Mouse (Mus musculus) kidney, embryonic 14.5 days (tissue): Measurements from ENCODE around the gene Olfr547. TPM values are rescaled to one million over a fixed set of nuclear protein-coding genes. Genes with fewer than 3 reads are reported as not detected.

Experiments used
- polyA plus RNA-seq: library from polyadenylated mRNA; unstranded; fragments of >200 nt; fragmentation: Nextera tagmentation; extraction: Ambion mirVana; gene quantifications from 2 replicates; pipeline ENCODE4 v1.2.1, GENCODE M21; 2014

Olfr547 gene
- polyA plus RNA-seq, 1 experiment from 2014 or later: not detected

Other genes with a start within 250 kb of the Olfr547 start
- gene Rrm1, start 93.1 kb upstream of the Olfr547 start, polyA plus RNA-seq: 159 and 198 TPM in 2 replicates
- gene Olfr543, start 53.1 kb upstream of the Olfr547 start, polyA plus RNA-seq: 0.63 and 0.80 TPM in 2 replicates
- 0.10 TPM in 1 of 2 replicates, not detected in the other for gene Olfr544, start 46.4 kb upstream of the Olfr547 start, polyA plus RNA-seq
- not detected in 2 replicates for gene Olfr545, start 35.2 kb upstream of the Olfr547 start, polyA plus RNA-seq
- gene Olfr548-ps1, start 6.1 kb downstream of the Olfr547 start, polyA plus RNA-seq: not detected in 2 replicates
- not detected in 2 replicates for gene Olfr549, start 15.1 kb downstream of the Olfr547 start, polyA plus RNA-seq
- 0.68 and 1.5 TPM in 2 replicates for gene Trim21, start 30.7 kb downstream of the Olfr547 start, polyA plus RNA-seq
- not detected in 2 replicates for gene Olfr550, start 36.7 kb downstream of the Olfr547 start, polyA plus RNA-seq
- gene Olfr551, start 57.1 kb downstream of the Olfr547 start, polyA plus RNA-seq: not detected in 2 replicates
- not detected in 2 replicates for gene Olfr552, start 63.0 kb downstream of the Olfr547 start, polyA plus RNA-seq
- not detected in 2 replicates for gene Olfr553, start 83.5 kb downstream of the Olfr547 start, polyA plus RNA-seq
- gene Olfr554, start 103.7 kb downstream of the Olfr547 start, polyA plus RNA-seq: not detected in 2 replicates
- gene Olfr555, start 124.1 kb downstream of the Olfr547 start, polyA plus RNA-seq: not detected in 2 replicates
- gene Olfr556, start 130.2 kb downstream of the Olfr547 start, polyA plus RNA-seq: not detected in 2 replicates
- 10.4 and 15.4 TPM in 2 replicates for gene Trim68, start 152.6 kb downstream of the Olfr547 start, polyA plus RNA-seq
- gene Olfr557, start 161.2 kb downstream of the Olfr547 start, polyA plus RNA-seq: not detected in 2 replicates
- gene Olfr558, start 167.5 kb downstream of the Olfr547 start, polyA plus RNA-seq: 0.20 and 0.36 TPM in 2 replicates
- not detected in 2 replicates for gene Olfr33, start 184.3 kb downstream of the Olfr547 start, polyA plus RNA-seq
- not detected in 2 replicates for gene Olfr559, start 192.7 kb downstream of the Olfr547 start, polyA plus RNA-seq
- not detected in 2 replicates for gene Olfr560, start 224.6 kb downstream of the Olfr547 start, polyA plus RNA-seq
- 0.22 and 0.27 TPM in 2 replicates for gene Olfr78, start 224.7 kb downstream of the Olfr547 start, polyA plus RNA-seq
- gene Olfr561, start 236.5 kb downstream of the Olfr547 start, polyA plus RNA-seq: not detected in 2 replicates